Mouse (Mus musculus) macrophage (primary cell): Measurements from ENCODE around the gene Ltc4s. TPM values are rescaled to one million over a fixed set of nuclear protein-coding genes. Genes with fewer than 3 reads are reported as not detected.
A peak's percentile ranks its signal among the peaks of the same experiment; 100 is the strongest.

Experiments
- H3K27ac ChIP-seq: fragments of 350-480 bp; formaldehyde crosslinking; 2 replicates; pipeline ENCODE4 v1.9.0; 2021
- H3K36me3 ChIP-seq: fragments of 350-480 bp; formaldehyde crosslinking; 2 replicates; pipeline ENCODE4 v1.9.0; 2021; ENCODE audit errors: inconsistent target
- H3K4me3 ChIP-seq: fragments of 350-480 bp; formaldehyde crosslinking; 2 replicates; pipeline ENCODE4 v1.9.0; 2021; ENCODE audit errors: inconsistent target
- H3K79me2 ChIP-seq: fragments of 350-480 bp; formaldehyde crosslinking; 2 replicates; pipeline ENCODE4 v1.9.0; 2021; ENCODE audit errors: inconsistent target
- WGBS: methylation state at CpG from one replicate; pipeline ENCODE4 v1.1.7; 2026; ENCODE audit warnings: inconsistent platforms; ENCODE audit not compliant: missing documents; 5-methylcytosine and 5-hydroxymethylcytosine counted together
- polyA plus RNA-seq: library from polyadenylated mRNA; stranded (reverse); fragments of 250-400 nt; gene quantifications from 3 replicates; pipeline ENCODE4 v1.2.4, GENCODE M21; 2018; ENCODE audit warnings: inconsistent platforms

Ltc4s gene
- polyA plus RNA-seq, 1 experiment from 2014 or later: 6.5 TPM

GRCm38 (mm10) chr11:50210101-50210504 lies 28.3 kb downstream of the Ltc4s start:
- WGBS: 1% methylated on average over 23 of the region's 24 CpGs
- Histone ChIP-seq H3K79me2 (peaks cover 64% of the 10 kb centered on the region), H3K27ac (peak overlapping the region; percentile 99), H3K36me3 (peaks cover 32% of the 10 kb centered on the region), H3K4me3 (peak overlapping the region; percentile 82)

DNA sequence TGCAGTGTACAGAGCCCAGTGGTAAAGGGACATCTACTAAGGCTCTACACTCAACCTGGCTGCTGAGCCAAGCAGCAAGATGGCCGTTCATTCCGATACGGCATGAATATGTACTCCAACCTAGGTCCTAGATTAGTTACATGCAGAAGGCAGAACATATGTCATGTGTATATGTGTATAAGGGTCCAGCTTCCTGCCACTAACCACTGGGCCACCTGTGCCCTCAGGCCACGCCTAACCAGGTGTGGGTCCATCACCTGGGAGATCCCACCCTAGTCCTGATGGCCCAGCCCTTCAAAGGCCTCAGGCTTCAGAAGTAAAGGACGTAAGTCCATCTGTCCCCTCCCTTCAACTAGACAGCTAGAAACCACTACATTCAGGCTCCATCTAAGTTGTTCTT lies 30.4 kb downstream of the Ltc4s start:
- H3K4me3 ChIP-seq: peak overlapping the region; percentile 82; the same call in 1 of the 2 replicates
- peaks cover 82% of the 10 kb centered on the region for H3K79me2 ChIP-seq
- 90% methylated on average over 5 of the region's 5 CpGs for WGBS
- peaks cover 51% of the 10 kb centered on the region for H3K36me3 ChIP-seq
- no peak overlapping the region for H3K27ac ChIP-seq

DNA sequence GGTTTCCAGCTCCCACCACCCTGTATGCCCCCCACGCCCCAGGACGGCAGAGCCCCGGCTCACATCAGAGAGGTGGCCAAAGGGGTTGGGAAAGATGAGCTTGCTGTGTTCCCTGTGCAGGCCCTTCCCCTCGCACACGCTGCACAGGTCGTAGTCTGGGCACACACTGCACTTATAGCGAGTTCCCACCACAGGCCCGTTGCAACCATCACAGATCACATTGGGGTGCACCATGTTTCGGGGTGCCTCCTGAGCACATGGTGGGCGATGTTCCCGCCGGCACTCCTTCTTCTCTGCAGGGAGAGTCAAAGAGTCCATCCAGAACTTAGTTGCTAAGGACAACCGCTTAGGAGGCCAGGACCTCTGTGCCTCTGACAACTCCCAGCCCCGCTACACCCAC lies 31.1 kb downstream of the Ltc4s start:
- H3K4me3 ChIP-seq: no peak overlapping the region
- peaks cover 58% of the 10 kb centered on the region for H3K36me3 ChIP-seq
- WGBS: 94% methylated on average over 14 of the region's 14 CpGs

DNA sequence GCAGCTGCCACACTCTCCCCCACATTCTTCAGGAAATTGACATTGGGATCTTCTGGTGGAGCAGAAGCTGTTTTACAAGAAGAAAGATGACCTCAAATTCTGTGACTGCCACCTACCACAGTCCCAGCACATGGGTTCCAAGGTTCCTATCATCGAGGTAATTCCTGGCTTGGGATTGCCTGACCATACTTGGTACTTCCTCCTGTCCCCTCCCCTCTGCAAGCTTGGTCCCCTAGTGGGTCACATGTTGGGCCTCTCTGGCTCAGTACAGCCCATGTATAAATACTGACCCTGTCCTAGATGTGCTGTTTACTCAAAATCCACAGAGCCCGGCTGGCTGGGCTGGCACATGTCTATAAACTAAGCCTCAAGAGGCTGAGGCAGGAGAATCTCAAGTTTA lies 32.4 kb downstream of the Ltc4s start:
- Histone ChIP-seq H3K79me2 (peaks cover 77% of the 10 kb centered on the region), H3K36me3 (peaks cover 71% of the 10 kb centered on the region), H3K27ac (no peak overlapping the region), H3K4me3 (no peak overlapping the region)
- WGBS: 100% methylated on average over 2 of the region's 2 CpGs

More for the DNA sequence above, 31.1 kb downstream of the Ltc4s start:
- Histone ChIP-seq H3K27ac (no peak overlapping the region), H3K79me2 (peaks cover 82% of the 10 kb centered on the region)

DNA sequence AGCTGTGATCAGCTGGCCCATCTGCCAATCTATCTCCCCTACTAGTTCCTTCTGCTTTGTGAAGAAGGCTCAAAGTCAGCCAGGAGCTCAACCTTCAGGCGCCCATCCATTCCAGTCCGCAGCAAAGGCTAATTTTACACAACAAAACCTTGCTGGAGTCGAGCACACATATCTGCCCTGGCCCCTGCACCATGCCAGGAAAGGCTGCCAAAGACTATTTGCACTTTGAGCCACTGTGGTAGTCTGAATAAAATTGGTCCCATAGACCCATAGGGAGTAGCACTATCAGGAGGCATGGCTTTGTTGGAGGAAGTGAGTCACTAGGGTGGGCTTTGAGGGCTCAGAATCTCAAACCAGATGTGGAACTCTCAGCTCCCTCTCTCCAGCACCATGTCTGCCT lies 33.0 kb downstream of the Ltc4s start:
- Histone ChIP-seq H3K36me3 (peaks cover 77% of the 10 kb centered on the region), H3K4me3 (no peak overlapping the region), H3K27ac (no peak overlapping the region), H3K79me2 (peaks cover 71% of the 10 kb centered on the region)
- WGBS: 93% methylated on average over 3 of the region's 3 CpGs

DNA sequence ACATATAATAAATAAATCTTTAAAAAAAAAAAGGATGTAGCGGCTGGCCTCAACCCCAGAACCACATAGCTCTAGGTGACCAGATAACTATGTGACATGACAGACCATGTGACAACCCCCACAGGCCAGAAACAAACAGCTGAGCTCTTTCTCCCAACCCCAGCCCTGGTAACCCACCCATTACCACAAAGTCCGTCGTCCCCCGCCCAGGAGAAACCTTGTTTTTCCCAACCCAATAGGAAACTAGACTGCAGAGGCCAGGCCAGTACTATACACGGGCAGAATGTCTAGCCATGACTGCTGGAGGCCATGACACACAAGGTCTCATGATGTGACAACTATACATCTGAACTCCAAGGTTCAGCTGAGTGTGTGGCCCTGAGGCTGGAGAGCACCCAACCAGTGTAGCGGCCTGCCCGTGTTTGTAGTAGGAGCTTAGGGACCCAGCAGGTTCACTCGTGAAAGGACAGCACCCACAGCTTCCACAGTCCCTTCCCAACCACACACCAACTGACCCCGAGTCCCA lies 35.1 kb downstream of the Ltc4s start:
- no peak overlapping the region for H3K27ac ChIP-seq
- WGBS: 94% methylated on average over 9 of the region's 9 CpGs
- H3K4me3 ChIP-seq: no peak overlapping the region
- H3K36me3 ChIP-seq: peaks cover 92% of the 10 kb centered on the region
- H3K79me2 ChIP-seq: peaks cover 50% of the 10 kb centered on the region

- Histone ChIP-seq H3K79me2 (peaks cover 33% of the 10 kb centered on the region), H3K4me3 (no peak overlapping the region), H3K36me3 (peaks cover 75% of the 10 kb centered on the region), H3K27ac (no peak overlapping the region)
- whole genome bisulfite sequencing: 98% methylated on average over 3 of the region's 3 CpGs
These were observed 36.8 kb downstream of the Ltc4s start for GRCm38 (mm10) chr11:50201590-50201989.

GRCm38 (mm10) chr11:50200613-50201012 lies 37.8 kb downstream of the Ltc4s start:
- Histone ChIP-seq H3K27ac (no peak overlapping the region), H3K79me2 (peaks cover 23% of the 10 kb centered on the region), H3K36me3 (peaks cover 65% of the 10 kb centered on the region), H3K4me3 (no peak overlapping the region)
- 45% methylated on average over 8 of the region's 8 CpGs for WGBS

DNA sequence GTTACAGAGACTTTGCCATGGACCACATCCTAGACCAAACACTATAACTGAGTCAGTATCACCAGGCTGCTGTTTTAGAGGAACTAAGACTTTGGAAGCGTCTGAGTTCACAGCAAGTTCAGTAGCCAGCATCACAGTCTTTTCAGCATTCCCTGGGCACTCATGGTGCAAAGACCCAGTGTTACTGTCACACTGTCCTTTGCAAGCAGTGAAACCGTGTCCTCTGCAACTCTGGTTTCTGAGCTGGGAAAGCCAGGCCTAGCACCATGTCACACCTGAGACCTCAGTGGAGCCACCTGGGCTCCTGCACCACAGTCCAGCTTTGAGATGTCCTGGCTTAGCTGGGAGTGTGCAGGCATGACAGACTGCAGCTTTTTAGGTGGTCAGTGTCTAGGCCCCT lies 39.5 kb downstream of the Ltc4s start:
- Histone ChIP-seq H3K36me3 (peaks cover 48% of the 10 kb centered on the region), H3K27ac (no peak overlapping the region), H3K79me2 (peaks cover 6% of the 10 kb centered on the region; the same call in 1 of the 2 replicates), H3K4me3 (no peak overlapping the region)
- 97% methylated on average over 2 of the region's 2 CpGs for WGBS

- 100% methylated on average over 2 of the region's 5 CpGs for WGBS
- no peak overlapping the region for H3K27ac ChIP-seq
- H3K4me3 ChIP-seq: no peak overlapping the region
- peaks cover under 1% of the 10 kb centered on the region; the same call in 1 of the 2 replicates for H3K79me2 ChIP-seq
- H3K36me3 ChIP-seq: peaks cover 44% of the 10 kb centered on the region
These were observed 40.1 kb downstream of the Ltc4s start for GRCm38 (mm10) chr11:50198219-50198846.

GRCm38 (mm10) chr11:50197500-50197899 lies 40.9 kb downstream of the Ltc4s start:
- 93% methylated on average over 4 of the region's 4 CpGs for WGBS
- Histone ChIP-seq H3K79me2 (no peaks in the 10 kb centered on the region), H3K4me3 (no peak overlapping the region), H3K36me3 (peaks cover 36% of the 10 kb centered on the region), H3K27ac (no peak overlapping the region)

DNA sequence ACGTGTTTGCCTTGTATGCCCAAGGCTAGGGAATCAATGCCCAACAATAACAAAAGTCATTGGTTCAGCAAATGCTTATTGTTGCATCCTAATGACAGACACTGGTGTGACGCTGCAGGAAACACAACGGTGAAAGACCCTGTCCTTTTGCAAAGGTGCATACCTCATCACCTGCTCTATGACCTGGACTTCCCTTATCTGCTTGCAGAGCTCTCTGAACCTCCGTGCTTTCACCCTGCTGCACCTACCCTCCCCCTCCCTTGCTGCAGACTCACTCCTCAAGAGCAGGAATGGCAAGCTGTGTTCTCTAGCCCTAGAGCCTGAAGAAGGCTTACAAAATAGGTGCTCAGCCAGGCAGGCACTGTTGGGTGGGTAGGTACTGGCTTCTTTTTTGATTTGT lies 43.6 kb downstream of the Ltc4s start:
- Histone ChIP-seq H3K4me3 (no peak overlapping the region), H3K27ac (no peak overlapping the region), H3K79me2 (no peaks in the 10 kb centered on the region), H3K36me3 (peaks cover 8% of the 10 kb centered on the region)
- 86% methylated on average over 4 of the region's 4 CpGs for WGBS

DNA sequence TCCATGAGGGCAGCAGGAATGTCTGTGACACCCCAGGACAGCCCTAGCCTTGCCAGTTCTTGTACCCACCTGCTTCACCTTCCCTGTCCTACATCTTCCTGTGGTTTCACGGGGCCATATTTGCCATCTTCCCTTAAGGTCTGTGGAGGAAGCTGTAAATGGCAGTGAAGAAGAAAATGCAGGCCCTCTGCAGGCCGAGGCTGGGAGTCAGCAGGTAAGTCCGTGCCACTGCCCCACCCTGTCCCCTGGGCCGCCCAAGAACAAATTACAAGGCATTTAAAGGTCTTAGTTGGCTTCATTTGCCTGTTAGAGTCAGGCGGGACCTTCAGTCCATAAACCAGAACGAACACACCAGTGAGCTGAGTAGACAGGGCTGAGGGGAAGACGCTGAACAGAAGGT lies 44.3 kb downstream of the Ltc4s start:
- Histone ChIP-seq H3K4me3 (no peak overlapping the region), H3K79me2 (no peaks in the 10 kb centered on the region), H3K27ac (no peak overlapping the region), H3K36me3 (peaks cover 1% of the 10 kb centered on the region; the same call in 1 of the 2 replicates)
- 85% methylated on average over 7 of the region's 7 CpGs for WGBS

GRCm38 (mm10) chr11:50192278-50192677 lies 46.1 kb downstream of the Ltc4s start:
- WGBS: 100% methylated on average over 3 of the region's 3 CpGs
- Histone ChIP-seq H3K27ac (no peak overlapping the region), H3K4me3 (no peak overlapping the region), H3K36me3 (no peaks in the 10 kb centered on the region), H3K79me2 (no peaks in the 10 kb centered on the region)

- H3K79me2 ChIP-seq: no peaks in the 10 kb centered on the region
- no peak overlapping the region for H3K4me3 ChIP-seq
- H3K36me3 ChIP-seq: no peaks in the 10 kb centered on the region
- WGBS: 96% methylated on average over 3 of the region's 4 CpGs
- no peak overlapping the region for H3K27ac ChIP-seq
These were observed 48.1 kb downstream of the Ltc4s start for GRCm38 (mm10) chr11:50190362-50190761.
